ENCODE assay signal across 24 mouse cellular contexts in the genomic region with DNA sequence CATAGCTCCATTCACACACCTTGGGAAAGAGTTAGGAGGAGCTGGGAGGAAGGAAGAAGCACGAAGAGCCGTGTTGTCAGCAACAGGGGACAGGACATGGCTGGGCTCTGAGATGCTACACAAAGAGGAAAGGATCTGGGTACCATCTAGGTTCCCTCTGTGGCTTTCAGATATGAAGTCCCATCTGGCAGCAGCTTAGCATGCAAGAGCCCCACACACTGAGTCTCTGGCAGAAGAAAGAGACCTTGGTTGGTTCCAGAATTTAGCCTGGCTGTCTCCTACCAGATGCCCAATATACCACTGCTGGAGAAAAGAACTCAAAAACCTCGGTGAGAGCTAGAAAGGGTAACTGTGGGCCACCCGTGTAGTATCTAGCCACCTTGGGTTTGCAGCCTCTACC. TPM values are rescaled to one million over a fixed set of nuclear protein-coding genes. Genes with fewer than 3 reads are reported as not detected.
DNase-seq lines count a peak whose midpoint lies in the region; ATAC-seq and TF ChIP-seq lines count a peak whose summit lies in the region.
"Had no signal": no experiment of that assay in that cellular context is flagged by ENCODE, and none has a peak within 500 bp of the region (broad histone marks: within the 10 kb centered on the region; RNA-seq: fewer than 3 reads in every experiment).

No protein-coding gene starts in this region.

- no peak for DNase-seq in forebrain, postnatal 0 days
- DNase-seq in heart, adult 11 months = peak; percentile 55
- no peak for DNase-seq in heart, adult 18-20 months
- DNase-seq in brain, adult 2 months (ENCODE audit: low read depth, low spot score) = peak; percentile 49
- no peak for DNase-seq in right cerebral cortex, adult 18-20 months
- DNase-seq: adrenal gland, adult 2 months; adrenal gland, postnatal 14 days; cerebellum, adult 11-12 months; cerebellum, adult 8-10 months; cerebellum, postnatal 14 days; gastrocnemius, postnatal 36 days; heart, postnatal 10 days; heart, postnatal 36 days; kidney, adult 11 months had no signal

- TF ChIP-seq CTCF in forebrain, postnatal 0 days (IDR thresholded peaks at IDR 0.05; ENCODE audit: low read depth) = no peak

- peaks cover 13% of the 10 kb centered on the region; the same call in 1 of the 2 replicates for H3K36me3 ChIP-seq in forebrain, postnatal 0 days (ENCODE audit: insufficient read depth)
- H3K36me3 ChIP-seq in forebrain, embryonic 16.5 days (ENCODE audit: control insufficient read depth, insufficient read depth) = no peaks in the 10 kb centered on the region
- H3K36me3 ChIP-seq: embryonic facial prominence, embryonic 15.5 days had no signal

- peak overlapping the region; percentile 40; the same call in 1 of the 2 replicates for H3K27ac ChIP-seq in forebrain, postnatal 0 days (ENCODE audit: low read depth, low read length)
- H3K27ac ChIP-seq in forebrain, embryonic 16.5 days (ENCODE audit: low read length) = no peak overlapping the region
- H3K27ac ChIP-seq: embryonic facial prominence, embryonic 12.5 days; embryonic facial prominence, embryonic 15.5 days; heart, embryonic 15.5 days; hindbrain, embryonic 10.5 days; hindbrain, embryonic 13.5 days; intestine, embryonic 15.5 days had no signal

- no peaks in the 10 kb centered on the region for H3K27me3 ChIP-seq in forebrain, postnatal 0 days (ENCODE audit: insufficient read depth, low read length)
- no peaks in the 10 kb centered on the region for H3K27me3 ChIP-seq in forebrain, embryonic 16.5 days (replicated peaks; ENCODE audit: control insufficient read depth, insufficient read depth, low read length)
- H3K27me3 ChIP-seq: embryonic facial prominence, embryonic 12.5 days; embryonic facial prominence, embryonic 15.5 days; heart, embryonic 12.5 days; heart, embryonic 15.5 days; hindbrain, embryonic 13.5 days; intestine, embryonic 15.5 days had no signal

- H3K9me3 ChIP-seq in forebrain, postnatal 0 days (ENCODE audit: low read length) = no peaks in the 10 kb centered on the region
- H3K9me3 ChIP-seq in forebrain, embryonic 16.5 days (ENCODE audit: control insufficient read depth, low read length) = no peaks in the 10 kb centered on the region
- H3K9me3 ChIP-seq: embryonic facial prominence, embryonic 12.5 days; embryonic facial prominence, embryonic 15.5 days; heart, embryonic 12.5 days; heart, embryonic 15.5 days; hindbrain, embryonic 10.5 days; hindbrain, embryonic 13.5 days; intestine, embryonic 15.5 days had no signal

- H3K4me3 ChIP-seq in forebrain, postnatal 0 days (ENCODE audit: low read depth, low read length) = no peak overlapping the region
- no peak overlapping the region for H3K4me3 ChIP-seq in forebrain, embryonic 16.5 days (replicated peaks; ENCODE audit: low read length)
- H3K4me3 ChIP-seq: embryonic facial prominence, embryonic 12.5 days; embryonic facial prominence, embryonic 15.5 days; heart, embryonic 12.5 days; heart, embryonic 15.5 days; hindbrain, embryonic 10.5 days; hindbrain, embryonic 13.5 days; intestine, embryonic 15.5 days had no signal

- no peak overlapping the region for H3K4me2 ChIP-seq in forebrain, postnatal 0 days (ENCODE audit: low read depth)
- H3K4me2 ChIP-seq in forebrain, embryonic 16.5 days (ENCODE audit: low read length) = no peak overlapping the region
- H3K4me2 ChIP-seq: embryonic facial prominence, embryonic 12.5 days; embryonic facial prominence, embryonic 15.5 days; heart, embryonic 12.5 days; heart, embryonic 15.5 days; hindbrain, embryonic 13.5 days; intestine, embryonic 15.5 days had no signal

- no peak for ATAC-seq in forebrain, postnatal 0 days
- no peak for ATAC-seq in forebrain, embryonic 16.5 days
- ATAC-seq: CD4-positive, CD25-positive, alpha-beta regulatory T cell, adult 4 months; hindbrain, embryonic 16.5 days; intestine, embryonic 15.5 days had no signal

- H3K9ac ChIP-seq in forebrain, postnatal 0 days = no peak overlapping the region
- H3K9ac ChIP-seq in forebrain, embryonic 16.5 days (replicated peaks; ENCODE audit: low read depth, low read length) = no peak overlapping the region
- H3K9ac ChIP-seq: embryonic facial prominence, embryonic 12.5 days; embryonic facial prominence, embryonic 15.5 days; heart, embryonic 12.5 days; heart, embryonic 15.5 days; hindbrain, embryonic 13.5 days; intestine, embryonic 15.5 days had no signal

- H3K4me1 ChIP-seq in forebrain, postnatal 0 days (ENCODE audit: insufficient read depth) = no peaks in the 10 kb centered on the region
- H3K4me1 ChIP-seq in forebrain, embryonic 16.5 days (replicated peaks; ENCODE audit: control insufficient read depth, insufficient read depth, low read length) = peaks cover 13% of the 10 kb centered on the region
- H3K4me1 ChIP-seq: hindbrain, embryonic 10.5 days; intestine, embryonic 15.5 days had no signal

- 77% methylated on average over 4 of the region's 4 CpGs for WGBS in forebrain, postnatal 0 days
- 90% methylated on average over 4 of the region's 4 CpGs for WGBS in forebrain, embryonic 16.5 days

RNA-seq across cellular contexts. Expression of a gene that starts 41.3 kb away (rescaled TPM):
- 28.9 and 35.3 TPM in 2 replicates for total RNA-seq in forebrain, postnatal 0 days (2014; rRNA removed)
- 27.4 and 35.1 TPM in 2 replicates for polyA plus RNA-seq in forebrain, postnatal 0 days (2015; fragmentation: Nextera tagmentation; extraction: Ambion mirVana)
- polyA plus RNA-seq in forebrain, embryonic 16.5 days (2015; fragmentation: Nextera tagmentation; extraction: Ambion mirVana) = 33.7 and 37.8 TPM in 2 replicates
- 10 to 100 TPM; 44.7 to 49.8 TPM for total RNA-seq in heart, adult 18-20 months (2021)

Comparison
In these comparisons a context has a peak if more than half of its experiments do, and no peak if none do; other contexts are left out.
1. DNase-seq: peak in heart, adult 11 months (single experiment) and brain, adult 2 months (single experiment); none in forebrain, postnatal 0 days (single experiment), heart, adult 18-20 months (0 of 2) and right cerebral cortex, adult 18-20 months (single experiment).